Mouse (Mus musculus) embryonic fibroblast, embryonic 13.5 days (primary cell): ENCODE measurements around the gene Slamf1.

Source experiments
- CTCF ChIP-seq: IDR thresholded peaks from 2 replicates; pipeline ENCODE4 v1.5.1; 2011; ENCODE audit warnings: mild to moderate bottlenecking, control low read depth, low read length, moderate library complexity, borderline replicate concordance; ENCODE audit not compliant: insufficient read depth
- POLR2A ChIP-seq: IDR thresholded peaks from 2 replicates; pipeline ENCODE4 v1.6.1; 2011; ENCODE audit warnings: low read depth, mild to moderate bottlenecking, control low read depth, low read length, moderate library complexity

- TF ChIP-seq POLR2A (no peak), CTCF (no peak)
These were observed 81.8 kb downstream of the Slamf1 start for GRCm38 (mm10) chr1:171848757-171849156.
